Mouse (Mus musculus) embryonic fibroblast, embryonic 13.5 days (primary cell): Measurements from ENCODE around the gene Itgb2.

Source experiments
- CTCF ChIP-seq: IDR thresholded peaks from 2 replicates; pipeline ENCODE4 v1.5.1; 2011; ENCODE audit warnings: mild to moderate bottlenecking, control low read depth, low read length, moderate library complexity, borderline replicate concordance; ENCODE audit not compliant: insufficient read depth
- POLR2A ChIP-seq: IDR thresholded peaks from 2 replicates; pipeline ENCODE4 v1.6.1; 2011; ENCODE audit warnings: low read depth, mild to moderate bottlenecking, control low read depth, low read length, moderate library complexity

DNA sequence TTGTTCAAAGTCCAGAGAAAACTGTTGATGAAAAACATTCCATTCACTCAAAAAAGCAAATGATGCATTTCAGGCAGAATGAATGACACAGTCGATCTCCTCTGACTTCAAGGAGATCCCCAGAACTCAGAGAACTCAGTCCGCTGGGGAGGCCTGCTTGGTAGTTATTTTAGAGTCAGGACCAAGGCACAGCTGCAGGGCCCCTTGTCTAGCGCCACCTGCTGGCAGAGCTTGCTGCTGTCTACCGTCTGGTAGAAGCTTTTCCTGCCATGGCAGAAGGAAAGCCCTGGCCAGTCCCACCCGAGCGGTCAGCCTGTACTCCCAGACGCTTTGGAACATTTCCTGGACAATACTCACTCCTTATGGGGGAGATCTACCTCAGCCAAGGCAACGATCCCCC is 36.6 kb downstream of the Itgb2 start:
- TF ChIP-seq CTCF = peak; percentile 77
- no peak for TF ChIP-seq POLR2A
